ENCODE assay signal across 18 mouse cellular contexts in genomic region chr5:9579021-9579420, GRCm38 (mm10).
"Had no signal": no experiment of that assay in that cellular context is flagged by ENCODE, and none has a peak within 500 bp of the region (broad histone marks: within the 10 kb centered on the region; RNA-seq: fewer than 3 reads in every experiment).

No protein-coding gene starts in this region.

- H3K36me3 ChIP-seq: intestine, embryonic 15.5 days; kidney, embryonic 15.5 days; limb, embryonic 12.5 days; liver, embryonic 13.5 days; lung, embryonic 15.5 days had no signal

- ATAC-seq: intestine, embryonic 15.5 days; liver, postnatal 0 days; midbrain, embryonic 16.5 days had no signal

- H3K4me1 ChIP-seq: intestine, embryonic 15.5 days; kidney, embryonic 15.5 days; limb, embryonic 12.5 days; liver, embryonic 13.5 days; lung, embryonic 15.5 days; megakaryocyte, embryonic 14.5 days had no signal

- H3K27me3 ChIP-seq: intestine, embryonic 15.5 days; kidney, embryonic 15.5 days; limb, embryonic 12.5 days; liver, embryonic 13.5 days; lung, embryonic 15.5 days; megakaryocyte, embryonic 14.5 days had no signal

- H3K4me2 ChIP-seq: intestine, embryonic 15.5 days; kidney, embryonic 15.5 days; limb, embryonic 12.5 days; liver, embryonic 13.5 days; lung, embryonic 15.5 days; midbrain, embryonic 11.5 days had no signal

- DNase-seq: kidney, adult 2 months; kidney, postnatal 14 days; liver; liver, embryonic 13.5 days; liver, postnatal 0 days; lung, postnatal 14 days; right cerebral cortex, postnatal 25 days; thymus, adult 18-20 months; thymus, postnatal 14 days had no signal

- H3K9ac ChIP-seq: intestine, embryonic 15.5 days; kidney, embryonic 15.5 days; limb, embryonic 12.5 days; liver, embryonic 13.5 days; liver, postnatal 0 days; lung, embryonic 15.5 days had no signal

- H3K9me3 ChIP-seq: intestine, embryonic 15.5 days; kidney, embryonic 15.5 days; limb, embryonic 12.5 days; liver, embryonic 13.5 days; lung, embryonic 15.5 days; megakaryocyte, embryonic 14.5 days had no signal

- H3K27ac ChIP-seq: intestine, embryonic 15.5 days; kidney, embryonic 15.5 days; limb, embryonic 12.5 days; liver, embryonic 13.5 days; lung, embryonic 15.5 days; macrophage; stomach, postnatal 0 days had no signal

- H3K4me3 ChIP-seq: intestine, embryonic 15.5 days; kidney, embryonic 15.5 days; limb, embryonic 12.5 days; liver, embryonic 13.5 days; lung, embryonic 15.5 days; megakaryocyte, embryonic 14.5 days had no signal
